8 mouse cellular contexts compared by ENCODE assay signal in the genomic region with DNA sequence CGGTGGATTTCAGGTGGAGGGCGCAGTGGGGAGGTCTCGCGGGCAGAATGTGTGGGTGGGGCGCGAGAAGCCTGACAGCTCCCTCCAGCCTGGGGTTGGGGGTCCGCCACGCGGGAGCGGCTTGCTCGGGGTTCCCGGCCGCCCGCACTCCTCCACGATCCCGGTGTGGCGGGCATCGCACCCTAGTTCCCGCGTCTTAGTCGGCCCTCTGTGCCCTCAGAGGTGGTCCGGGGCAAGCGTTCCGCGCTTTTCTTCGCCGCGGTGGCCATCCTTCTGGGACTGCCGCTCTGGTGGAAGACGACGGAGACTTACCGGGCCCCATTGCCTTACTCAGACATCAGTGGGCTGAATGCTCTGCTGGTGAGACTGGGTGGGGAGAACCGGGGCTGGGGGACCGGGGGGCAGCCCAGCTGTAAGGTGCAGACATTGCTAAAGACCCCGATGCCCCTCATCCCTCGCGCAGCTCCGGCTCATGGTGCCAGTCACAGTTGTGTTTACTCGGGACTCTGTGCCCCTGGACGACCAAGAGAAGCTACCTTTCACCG. TPM values are rescaled to one million over a fixed set of nuclear protein-coding genes. Genes with fewer than 3 reads are reported as not detected.
A peak's percentile ranks its signal among the peaks of the same experiment; 100 is the strongest.
DNase-seq lines count a peak whose midpoint lies in the region; ATAC-seq lines count a peak whose summit lies in the region.

No protein-coding gene starts in this region.

- H3K4me1 ChIP-seq in megakaryocyte, embryonic 14.5 days: peaks cover 62% of the 10 kb centered on the region
- H3K4me1 ChIP-seq in limb, embryonic 12.5 days (replicated peaks): peaks cover 11% of the 10 kb centered on the region
- H3K4me1 ChIP-seq in stomach, embryonic 14.5 days (ENCODE audit: control insufficient read depth, insufficient read depth, low read length): no peaks in the 10 kb centered on the region

- DNase-seq in cerebellum, adult 9-10 months: no peak
- no peak for DNase-seq in left cerebral cortex, adult 8-10 months (ENCODE audit: low spot score in 2 of 2)
- DNase-seq in gastrocnemius, postnatal 10 days: no peak

- peaks cover 60% of the 10 kb centered on the region for H3K36me3 ChIP-seq in megakaryocyte, embryonic 14.5 days (replicated peaks; ENCODE audit: low read length)
- peaks cover 26% of the 10 kb centered on the region for H3K36me3 ChIP-seq in limb, embryonic 12.5 days
- H3K36me3 ChIP-seq in stomach, embryonic 14.5 days (ENCODE audit: control insufficient read depth, insufficient read depth, low read length): no peaks in the 10 kb centered on the region

- H3K27ac ChIP-seq in limb, embryonic 12.5 days: no peak overlapping the region
- H3K27ac ChIP-seq in stomach, embryonic 14.5 days (ENCODE audit: low read length): no peak overlapping the region

- H3K9ac ChIP-seq in limb, embryonic 12.5 days (replicated peaks): peak overlapping the region; percentile 81
- peak overlapping the region; percentile 60 for H3K9ac ChIP-seq in stomach, embryonic 14.5 days (replicated peaks; ENCODE audit: low read depth, low read length)

- H3K4me3 ChIP-seq in megakaryocyte, embryonic 14.5 days (replicated peaks): peak overlapping the region; percentile 97
- H3K4me3 ChIP-seq in limb, embryonic 12.5 days (replicated peaks): peak overlapping the region; percentile 89
- peak overlapping the region; percentile 77 for H3K4me3 ChIP-seq in stomach, embryonic 14.5 days (ENCODE audit: low read depth, low read length)

- H3K9me3 ChIP-seq in megakaryocyte, embryonic 14.5 days: no peaks in the 10 kb centered on the region
- H3K9me3 ChIP-seq in limb, embryonic 12.5 days: no peaks in the 10 kb centered on the region
- no peaks in the 10 kb centered on the region for H3K9me3 ChIP-seq in stomach, embryonic 14.5 days (ENCODE audit: control insufficient read depth, low read depth, low read length)

- 0 out of 2 replicates have a peak, but pooled peaks have one; percentile 17 for ATAC-seq in cerebellum, adult (ENCODE audit: insufficient number of reproducible peaks, low FRiP score, low TSS enrichment)
- no peak for ATAC-seq in megakaryocyte, adult 5-6 weeks (ENCODE audit: poor library complexity, severe bottlenecking)
- ATAC-seq in limb, embryonic 12.5 days (ENCODE audit: insufficient number of reproducible peaks, insufficient read depth, low FRiP score, low TSS enrichment, low read depth): peak; percentile 58; the same call in 1 of the 2 replicates
- peak; percentile 46 for ATAC-seq in stomach, embryonic 14.5 days (ENCODE audit: insufficient number of reproducible peaks, insufficient read depth, low FRiP score, low read depth)

- H3K27me3 ChIP-seq in megakaryocyte, embryonic 14.5 days (replicated peaks): no peaks in the 10 kb centered on the region
- H3K27me3 ChIP-seq in limb, embryonic 12.5 days: no peaks in the 10 kb centered on the region
- no peaks in the 10 kb centered on the region for H3K27me3 ChIP-seq in stomach, embryonic 14.5 days (ENCODE audit: control insufficient read depth, insufficient read depth, low read length)

- H3K4me2 ChIP-seq in limb, embryonic 12.5 days: peak overlapping the region; percentile 89
- peak overlapping the region; percentile 89 for H3K4me2 ChIP-seq in stomach, embryonic 14.5 days (replicated peaks; ENCODE audit: low read depth, low read length)

- WGBS in limb, embryonic 12.5 days: 1% methylated on average over 41 of the region's 41 CpGs
- WGBS in stomach, embryonic 14.5 days: under 1% methylated on average over 37 of the region's 41 CpGs

RNA-seq across cellular contexts. Expression of a gene that starts 0.4 kb away (rescaled TPM):
- polyA plus RNA-seq in megakaryocyte, embryonic 14.5 days (2012; ENCODE audit: insufficient read depth, low replicate concordance): 53.1 and 73.7 TPM in 2 replicates
- 31.8 and 33.5 TPM in 2 replicates for total RNA-seq in megakaryocyte, adult 5-6 weeks (2015)
- 21.5 and 22.4 TPM in 2 replicates for total RNA-seq in megakaryocyte, adult 5-6 weeks (2017)
- 68.8 and 72.5 TPM in 2 replicates for polyA plus RNA-seq in limb, embryonic 12.5 days (2016; fragmentation: Nextera tagmentation; extraction: Ambion mirVana)
- 67.7 and 69.8 TPM in 2 replicates for polyA plus RNA-seq in stomach, embryonic 14.5 days (2014; fragmentation: Nextera tagmentation; extraction: Ambion mirVana)
- total RNA-seq in left cerebral cortex, adult 8-10 months (2022): 10 to 100 TPM; 57.1 to 62.1 (median 59.4) TPM
- total RNA-seq in gastrocnemius, postnatal 10 days (2021): 10 to 100 TPM; 24.9 to 25.5 TPM

RNA-seq across cellular contexts. Expression of a gene that starts 5.8 kb away (rescaled TPM):
- polyA plus RNA-seq in megakaryocyte, embryonic 14.5 days (2012; ENCODE audit: insufficient read depth, low replicate concordance): 25.1 and 40.6 TPM in 2 replicates
- total RNA-seq in megakaryocyte, adult 5-6 weeks (2015): 0.62 and 1.7 TPM in 2 replicates
- total RNA-seq in megakaryocyte, adult 5-6 weeks (2017): 1.0 and 1.6 TPM in 2 replicates
- polyA plus RNA-seq in limb, embryonic 12.5 days (2016; fragmentation: Nextera tagmentation; extraction: Ambion mirVana): 4.0 and 5.0 TPM in 2 replicates
- polyA plus RNA-seq in stomach, embryonic 14.5 days (2014; fragmentation: Nextera tagmentation; extraction: Ambion mirVana): 18.8 and 21.2 TPM in 2 replicates
- 100 to 1,000 TPM; 784 to 869 (median 811) TPM for total RNA-seq in left cerebral cortex, adult 8-10 months (2022)
- 1 to 10 TPM; 1.9 to 2.0 TPM for total RNA-seq in gastrocnemius, postnatal 10 days (2021)

RNA-seq across cellular contexts. Expression of a gene that starts 14.7 kb away (rescaled TPM):
- polyA plus RNA-seq in megakaryocyte, embryonic 14.5 days (2012; ENCODE audit: insufficient read depth, low replicate concordance): 319 and 574 TPM in 2 replicates
- total RNA-seq in megakaryocyte, adult 5-6 weeks (2015): 94.0 and 96.6 TPM in 2 replicates
- total RNA-seq in megakaryocyte, adult 5-6 weeks (2017): 54.2 and 56.7 TPM in 2 replicates
- 94.8 and 96.3 TPM in 2 replicates for polyA plus RNA-seq in limb, embryonic 12.5 days (2016; fragmentation: Nextera tagmentation; extraction: Ambion mirVana)
- polyA plus RNA-seq in stomach, embryonic 14.5 days (2014; fragmentation: Nextera tagmentation; extraction: Ambion mirVana): 45.9 and 47.5 TPM in 2 replicates
- total RNA-seq in left cerebral cortex, adult 8-10 months (2022): 10 to 100 TPM; 28.5 to 34.5 (median 30.6) TPM
- total RNA-seq in gastrocnemius, postnatal 10 days (2021): 10 to 100 TPM; 26.2 to 28.4 TPM

RNA-seq across cellular contexts. Expression of a gene that starts 27.3 kb away (rescaled TPM):
- 16.9 and 30.9 TPM in 2 replicates for polyA plus RNA-seq in megakaryocyte, embryonic 14.5 days (2012; ENCODE audit: insufficient read depth, low replicate concordance)
- 23.6 and 31.6 TPM in 2 replicates for total RNA-seq in megakaryocyte, adult 5-6 weeks (2015)
- total RNA-seq in megakaryocyte, adult 5-6 weeks (2017): 60.7 and 63.2 TPM in 2 replicates
- 55.3 and 63.6 TPM in 2 replicates for polyA plus RNA-seq in limb, embryonic 12.5 days (2016; fragmentation: Nextera tagmentation; extraction: Ambion mirVana)
- 40.5 and 44.6 TPM in 2 replicates for polyA plus RNA-seq in stomach, embryonic 14.5 days (2014; fragmentation: Nextera tagmentation; extraction: Ambion mirVana)
- total RNA-seq in left cerebral cortex, adult 8-10 months (2022): 10 to 100 TPM in 1 of 4 experiments, 1 to 10 TPM in 3; 6.8 to 11.9 (median 7.1) TPM
- total RNA-seq in gastrocnemius, postnatal 10 days (2021): 10 to 100 TPM in 1 of 2 experiments, 1 to 10 TPM in 1; 7.1 to 11.3 TPM

RNA-seq across cellular contexts. Expression of a gene that starts 37.9 kb away (rescaled TPM):
- not detected in 2 replicates for polyA plus RNA-seq in megakaryocyte, embryonic 14.5 days (2012; ENCODE audit: insufficient read depth, low replicate concordance)
- 0.56 TPM in 1 of 2 replicates, not detected in the other for total RNA-seq in megakaryocyte, adult 5-6 weeks (2015)
- total RNA-seq in megakaryocyte, adult 5-6 weeks (2017): 0.18 and 0.77 TPM in 2 replicates
- 0.26 and 0.28 TPM in 2 replicates for polyA plus RNA-seq in limb, embryonic 12.5 days (2016; fragmentation: Nextera tagmentation; extraction: Ambion mirVana)
- 0.17 and 0.32 TPM in 2 replicates for polyA plus RNA-seq in stomach, embryonic 14.5 days (2014; fragmentation: Nextera tagmentation; extraction: Ambion mirVana)
- total RNA-seq in left cerebral cortex, adult 8-10 months (2022): 10 to 100 TPM; 12.0 to 15.3 (median 13.3) TPM
- total RNA-seq in gastrocnemius, postnatal 10 days (2021): under 1 TPM; 0.36 to 0.59 TPM

Comparison
In these comparisons a context has a peak if more than half of its experiments do, and no peak if none do; other contexts are left out.
1. RNA of a gene that starts 5.8 kb away (total RNA-seq): 784 to 869 TPM in left cerebral cortex, adult 8-10 months; 1.9 to 2.0 TPM in gastrocnemius, postnatal 10 days and 0.62 to 1.7 TPM in megakaryocyte, adult 5-6 weeks; every median in the first group is over 100 times any median in the second.
2. Peak in every context shown above with its lines, with median percentiles within 50 percentile points of each other: H3K4me3 ChIP-seq.